Mouse (Mus musculus) CD4-positive, CD25-positive, alpha-beta regulatory T cell, adult 2 months (primary cell): ENCODE measurements at regions not wholly inside any gene's neighbourhood (a gene's known extent, or its start where the extent isn't known, plus 50 kb on each side); places are given as distances from the start of the nearest gene placed in this dataset.

Experiments used
- DNase-seq: peaks from one replicate; pipeline ENCODE4 v3.0.0-alpha.2; 2012; ENCODE audit warnings: low read depth, low spot score

DNA sequence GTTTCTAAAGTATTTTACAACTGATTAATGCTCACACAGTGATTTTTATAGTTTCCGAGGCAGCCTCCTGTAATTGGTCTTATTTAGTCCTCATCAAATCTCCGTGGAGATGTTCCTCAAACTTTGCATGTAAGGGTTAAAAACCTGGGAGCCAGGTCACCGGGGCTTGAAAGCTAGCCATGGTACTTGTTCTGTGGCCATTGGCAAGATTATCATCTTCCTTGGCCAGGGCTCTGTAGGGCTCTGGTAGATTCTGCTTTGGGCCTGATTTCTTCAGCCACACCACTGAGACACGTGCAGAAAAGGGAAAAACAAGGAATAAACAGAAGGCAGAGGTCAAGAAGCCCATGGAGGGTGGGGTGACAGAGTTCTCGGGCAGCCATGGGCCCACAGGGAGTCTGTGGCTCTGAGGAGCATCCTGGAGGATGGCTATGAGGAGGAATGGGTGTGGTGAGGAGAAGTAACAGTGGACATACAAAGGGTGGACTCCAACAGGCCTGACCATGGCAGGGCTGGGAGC lies 50.7 kb upstream of the Eps8l3 start:
- DNase-seq = no peak

GRCm38 (mm10) chr3:107825468-107825867 lies 51.6 kb upstream of the Eps8l3 start:
- DNase-seq = no peak

DNA sequence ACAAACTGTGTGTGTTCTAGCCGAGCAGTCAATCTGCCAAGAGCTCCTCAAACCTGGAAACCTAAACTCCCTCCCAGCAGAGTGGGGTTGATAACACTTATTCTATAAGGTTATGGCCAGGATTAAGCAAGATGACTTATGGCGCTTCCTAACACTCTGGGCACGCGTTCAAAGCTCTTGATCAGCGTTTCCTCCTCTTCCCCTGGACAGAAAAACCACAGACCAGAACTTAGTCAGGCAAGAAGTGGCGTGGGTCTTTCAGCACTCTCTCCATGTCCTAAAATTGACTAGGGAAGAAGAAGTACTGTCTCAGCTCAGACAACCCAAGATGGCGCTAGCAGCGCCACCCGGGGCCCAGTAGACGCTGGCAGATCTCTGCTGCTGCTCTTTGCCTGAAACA lies 52.7 kb upstream of the Eps8l3 start:
- no peak for DNase-seq

DNA sequence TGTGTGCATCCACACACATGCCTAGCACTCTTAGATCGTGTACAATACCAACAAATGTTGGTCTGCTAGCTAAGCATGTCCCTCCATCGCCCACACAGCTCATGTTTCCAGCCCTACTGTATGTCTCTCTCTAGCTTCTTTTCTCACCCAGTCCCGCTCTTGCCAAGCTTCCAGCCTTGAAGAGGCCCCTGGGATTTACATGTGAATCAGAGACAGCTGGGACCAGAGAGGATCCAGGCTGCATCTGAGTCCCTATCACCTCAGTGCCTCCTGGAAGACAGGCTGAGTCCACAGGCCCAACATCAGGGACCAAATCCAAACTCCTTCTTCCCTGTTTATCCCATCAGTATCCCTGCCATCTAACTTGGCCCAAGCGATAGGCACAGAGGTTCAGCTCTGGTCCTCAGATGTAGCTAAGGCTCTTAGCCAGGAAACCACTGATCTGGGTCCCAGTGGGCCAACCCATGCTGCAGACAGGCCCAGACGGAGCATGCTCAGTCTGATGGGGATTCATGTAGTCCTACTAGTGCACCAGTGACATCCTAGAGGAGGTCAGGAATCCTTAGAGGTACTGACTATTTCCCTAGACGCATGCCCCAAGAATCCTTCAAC lies 53.3 kb upstream of the Eps8l3 start:
- DNase-seq = no peak

DNA sequence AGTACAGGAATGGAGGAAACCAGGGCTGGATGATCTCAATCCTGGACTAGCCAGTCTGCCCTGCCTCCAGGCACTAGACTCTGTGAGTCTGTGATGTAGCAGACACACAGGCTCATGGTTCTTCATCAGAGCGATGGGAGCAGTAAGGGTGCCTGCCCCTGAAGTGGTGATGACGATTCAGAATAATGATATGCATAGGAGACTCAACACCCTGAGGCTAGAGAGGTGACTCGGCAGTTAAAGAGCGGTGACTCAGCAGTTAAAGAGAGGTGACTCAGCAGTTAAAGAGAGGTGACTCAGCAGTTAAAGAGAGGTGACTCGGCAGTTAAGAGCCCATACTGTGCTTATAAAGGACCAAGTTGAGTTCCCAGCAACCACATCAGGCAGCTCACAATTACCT lies 53.9 kb upstream of the Eps8l3 start:
- DNase-seq = no peak

- DNase-seq = no peak
Measured at GRCm38 (mm10) chr3:107822499-107822898, 54.5 kb upstream of the Eps8l3 start.

DNA sequence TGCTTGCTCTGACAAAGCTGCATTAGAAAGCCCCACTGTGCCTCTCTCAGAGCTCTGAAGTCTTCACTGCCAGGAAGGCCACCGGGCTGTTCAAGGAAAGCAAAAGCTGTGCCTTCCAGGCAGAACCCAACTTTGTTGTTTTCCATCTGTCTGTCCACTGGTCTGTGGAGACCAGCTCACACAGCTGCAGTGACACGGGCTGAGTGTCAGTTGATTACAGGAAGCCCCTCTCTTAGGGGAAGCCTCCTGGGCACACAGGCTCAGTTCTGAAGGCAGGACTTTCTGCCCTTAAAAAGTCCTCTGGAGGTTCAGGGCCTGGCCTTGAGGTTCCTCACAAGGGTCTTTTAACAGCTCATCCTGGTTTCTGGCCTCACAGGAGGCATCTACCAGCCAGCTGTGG lies 55.1 kb upstream of the Eps8l3 start:
- DNase-seq = no peak

- no peak for DNase-seq
Measured at GRCm38 (mm10) chr3:107819622-107820021, 57.4 kb upstream of the Eps8l3 start.

DNA sequence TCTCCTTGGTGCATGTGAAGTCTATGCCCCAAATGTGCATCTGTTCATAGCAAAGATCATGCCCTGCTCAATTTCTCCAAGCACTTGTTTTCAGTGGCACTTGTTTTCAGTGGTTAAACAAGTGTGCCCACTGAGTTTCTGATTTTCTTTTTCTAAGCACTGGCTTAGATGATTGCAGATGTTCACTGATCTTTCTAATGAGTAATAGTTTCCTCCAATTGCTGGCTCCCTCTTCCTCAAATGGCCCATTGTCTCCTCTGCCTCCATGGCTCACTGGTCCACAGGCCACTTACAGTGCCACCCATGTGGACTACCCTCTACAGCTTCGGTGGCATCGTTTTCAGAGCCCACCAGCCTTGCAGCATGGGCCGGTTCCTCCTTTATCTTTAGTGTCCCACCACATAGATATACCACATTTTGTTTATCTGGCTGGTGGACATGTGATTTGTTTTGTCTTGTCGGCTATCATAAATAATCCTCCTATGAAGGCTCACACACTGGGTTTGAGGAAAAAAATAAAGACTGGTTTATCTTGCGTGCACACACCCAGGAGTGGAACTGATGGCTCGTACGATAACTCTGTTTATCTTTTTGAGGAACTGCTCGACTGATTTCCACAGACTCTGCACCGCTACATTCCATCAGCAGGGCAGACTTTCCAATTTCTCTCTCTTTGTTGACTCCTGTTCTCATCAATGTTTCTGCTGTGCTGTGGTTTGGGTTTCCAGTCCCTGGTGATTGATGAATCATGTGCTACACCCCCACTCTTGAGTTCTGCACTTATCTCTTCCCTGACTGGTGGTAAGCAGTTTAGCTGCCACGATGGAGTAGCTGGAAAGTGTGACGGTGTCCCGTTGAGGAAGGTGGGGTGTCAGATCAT lies 58.2 kb upstream of the Eps8l3 start:
- DNase-seq = peak; percentile 49

DNA sequence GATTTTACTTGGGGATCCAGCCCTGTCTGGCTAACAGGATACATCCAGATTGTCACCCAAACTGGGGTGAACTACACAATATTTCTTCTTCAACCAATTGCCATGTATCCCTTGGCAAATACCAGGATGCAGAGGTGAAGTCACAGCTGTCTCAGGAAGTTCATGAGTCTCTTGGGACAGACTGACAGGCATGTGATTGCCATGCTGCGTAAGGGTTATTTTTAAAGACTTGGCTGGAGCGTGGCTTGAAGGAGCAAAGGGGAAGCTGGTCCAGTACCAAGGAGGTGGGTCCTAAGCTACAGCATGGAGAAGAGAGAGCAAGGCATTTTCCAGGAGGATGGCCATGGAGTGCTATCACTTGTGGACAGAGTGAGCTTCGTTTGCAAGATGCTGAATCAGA lies 55.8 kb upstream of the Csf1 start:
- no peak for DNase-seq

DNA sequence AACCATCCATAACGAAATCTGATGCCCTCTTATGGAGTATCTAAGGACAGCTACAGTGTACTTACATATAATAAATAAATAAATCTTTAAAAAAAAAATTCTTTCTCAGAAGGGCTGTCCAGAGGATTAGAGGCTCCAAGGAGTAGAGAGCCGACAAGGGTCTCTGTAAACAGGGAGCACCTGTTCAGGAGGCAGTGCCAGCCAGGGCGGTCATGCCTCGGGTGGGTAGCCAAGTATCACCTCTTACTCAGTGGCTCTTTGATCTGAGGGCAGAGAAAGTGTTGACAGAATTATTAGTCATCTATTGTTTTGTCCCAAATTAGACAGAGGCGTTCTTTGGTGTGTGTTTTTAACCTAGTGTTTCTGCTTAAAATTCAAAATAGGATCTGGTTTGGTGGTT lies 54.0 kb upstream of the Csf1 start:
- DNase-seq = no peak

GRCm38 (mm10) chr3:107812885-107813284 lies 52.6 kb upstream of the Csf1 start:
- DNase-seq = no peak

DNA sequence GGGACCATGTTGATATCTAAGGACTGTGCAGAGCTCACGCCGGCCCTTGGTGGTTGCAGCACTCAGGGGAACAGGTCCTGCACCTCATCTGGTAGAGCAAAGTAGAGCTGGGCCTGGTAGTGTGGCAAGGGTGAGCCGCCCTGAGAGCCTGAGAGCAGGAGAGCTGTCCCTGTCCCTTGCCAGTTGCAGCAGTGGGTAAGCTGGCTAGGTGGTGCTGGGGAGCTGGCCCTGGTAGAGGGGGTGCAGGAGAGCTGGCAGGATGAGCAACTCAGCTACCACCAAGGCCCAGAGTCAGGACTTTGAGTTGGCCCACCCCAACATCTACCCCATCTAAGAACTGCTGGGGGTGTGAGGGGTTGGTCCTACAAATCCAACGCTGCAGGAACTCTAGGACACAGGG lies 52.1 kb upstream of the Csf1 start:
- DNase-seq = no peak

GRCm38 (mm10) chr3:107810452-107811050 lies 50.3 kb upstream of the Csf1 start:
- no peak for DNase-seq
